Mouse (Mus musculus): Measurements from ENCODE around the gene Cs.
A peak's percentile ranks its signal among the peaks of the same experiment; 100 is the strongest.
"Not testable (repeated sequence)": the region's sequence is repeated elsewhere in the genome, so short reads cannot be mapped to it uniquely, and the experiment has no call there.

Gene Cs

DNA sequence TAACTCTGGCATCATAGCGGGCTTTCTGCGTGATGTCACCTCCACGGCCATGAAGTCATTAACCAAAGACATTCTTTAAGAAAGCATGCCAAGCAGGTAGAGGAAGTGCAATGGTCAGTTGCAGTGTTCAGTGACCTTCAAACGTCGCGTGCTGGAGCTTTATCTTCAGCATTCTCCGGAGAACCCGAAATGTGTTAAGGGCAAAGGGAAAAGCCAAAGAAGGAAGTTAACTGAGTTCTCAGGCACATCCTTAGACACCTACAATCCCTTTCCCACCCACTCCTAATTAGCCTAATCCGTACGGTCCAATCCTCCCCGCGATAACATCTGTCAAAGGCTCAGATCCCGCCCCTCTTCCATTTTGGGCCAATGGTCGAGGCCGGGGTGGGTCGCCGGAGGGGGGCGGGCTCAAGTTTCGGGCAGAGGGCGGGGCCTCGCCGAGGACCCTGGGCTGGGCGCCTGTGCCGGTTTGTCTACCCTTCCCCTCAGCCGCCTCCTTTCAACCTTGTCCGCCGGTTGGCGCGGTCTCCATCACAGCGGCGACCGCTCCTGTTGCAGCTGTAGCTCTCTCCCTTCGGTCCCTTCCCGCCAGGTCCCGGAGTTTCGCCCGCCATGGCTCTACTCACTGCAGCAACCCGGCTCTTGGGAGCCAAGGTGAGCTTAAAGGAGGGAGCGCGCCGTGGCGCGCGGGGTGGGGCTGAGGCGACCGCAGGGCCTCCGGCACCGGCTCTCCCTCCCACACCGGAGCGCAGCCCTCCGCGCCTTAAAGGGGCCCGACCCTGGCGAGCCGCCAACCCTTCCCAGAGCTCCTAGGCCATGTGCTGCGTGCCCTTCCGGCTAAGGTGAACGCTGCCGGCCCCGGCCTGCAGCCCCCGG lies at the start of gene Cs:
Gene Cs (plus strand): TSS at position 429 of the 876 bp plus-strand sequence.
- DNase-seq: peak; percentile 98 to 99

- DNase-seq: peak in 1 of 2 experiments; percentile 47
These were observed 46.9 kb upstream of the Cs start for GRCm38 (mm10) chr10:128290594-128290993.

DNA sequence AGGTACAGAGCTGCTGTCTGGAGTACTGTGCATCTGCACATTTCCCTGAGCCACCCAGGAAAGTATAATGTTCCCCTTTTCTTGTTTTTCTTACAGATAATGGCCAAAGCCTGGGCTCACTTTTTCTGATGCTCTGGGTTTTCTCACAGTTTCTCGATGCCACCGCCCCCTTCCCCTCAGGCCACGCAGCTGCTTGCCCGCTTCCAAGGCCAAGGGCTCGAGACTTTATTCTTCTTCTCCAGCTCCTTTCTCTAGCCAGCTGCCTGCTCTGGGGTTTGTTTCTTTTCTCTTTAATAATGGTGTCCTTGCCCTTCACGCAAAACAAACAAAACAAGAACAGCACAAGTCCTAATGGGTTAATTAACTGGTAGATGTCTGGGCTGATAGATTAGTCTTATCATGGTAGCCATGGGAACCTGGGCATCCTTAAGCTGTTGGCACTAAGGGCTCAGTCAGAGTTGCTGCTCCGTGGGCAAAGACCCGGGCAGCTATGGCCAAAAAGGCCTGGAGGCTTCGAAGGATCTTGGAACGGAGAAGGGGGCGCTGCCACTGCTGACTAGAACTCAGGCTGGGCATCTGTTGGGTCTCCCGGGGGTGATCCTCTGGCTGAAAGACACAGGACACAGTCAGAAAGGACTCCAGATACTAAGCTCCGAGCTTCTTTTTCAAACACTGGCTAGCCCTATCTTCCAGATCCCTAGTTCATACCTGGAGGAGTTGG lies 41.0 kb upstream of the Cs start:
- peak; percentile 50 to 65 for DNase-seq

- DNase-seq: peak; percentile 81 to 87
These were observed 40.3 kb upstream of the Cs start for GRCm38 (mm10) chr10:128297221-128297620.

- peak; percentile 69 to 72 for DNase-seq
These were observed 39.9 kb upstream of the Cs start for GRCm38 (mm10) chr10:128297622-128298021.

- no peak for DNase-seq
These were observed 39.3 kb upstream of the Cs start for GRCm38 (mm10) chr10:128298243-128298642.

GRCm38 (mm10) chr10:128298702-128299171 lies 38.8 kb upstream of the Cs start, which contains the start of gene Il23a:
TSS of gene Il23a (minus strand) at chr10:128298752.
- DNase-seq: no peak

- DNase-seq: no peak
These were observed 35.2 kb upstream of the Cs start for GRCm38 (mm10) chr10:128302357-128302756.

- no peak for DNase-seq
These were observed 34.8 kb upstream of the Cs start for GRCm38 (mm10) chr10:128302785-128303125.

DNA sequence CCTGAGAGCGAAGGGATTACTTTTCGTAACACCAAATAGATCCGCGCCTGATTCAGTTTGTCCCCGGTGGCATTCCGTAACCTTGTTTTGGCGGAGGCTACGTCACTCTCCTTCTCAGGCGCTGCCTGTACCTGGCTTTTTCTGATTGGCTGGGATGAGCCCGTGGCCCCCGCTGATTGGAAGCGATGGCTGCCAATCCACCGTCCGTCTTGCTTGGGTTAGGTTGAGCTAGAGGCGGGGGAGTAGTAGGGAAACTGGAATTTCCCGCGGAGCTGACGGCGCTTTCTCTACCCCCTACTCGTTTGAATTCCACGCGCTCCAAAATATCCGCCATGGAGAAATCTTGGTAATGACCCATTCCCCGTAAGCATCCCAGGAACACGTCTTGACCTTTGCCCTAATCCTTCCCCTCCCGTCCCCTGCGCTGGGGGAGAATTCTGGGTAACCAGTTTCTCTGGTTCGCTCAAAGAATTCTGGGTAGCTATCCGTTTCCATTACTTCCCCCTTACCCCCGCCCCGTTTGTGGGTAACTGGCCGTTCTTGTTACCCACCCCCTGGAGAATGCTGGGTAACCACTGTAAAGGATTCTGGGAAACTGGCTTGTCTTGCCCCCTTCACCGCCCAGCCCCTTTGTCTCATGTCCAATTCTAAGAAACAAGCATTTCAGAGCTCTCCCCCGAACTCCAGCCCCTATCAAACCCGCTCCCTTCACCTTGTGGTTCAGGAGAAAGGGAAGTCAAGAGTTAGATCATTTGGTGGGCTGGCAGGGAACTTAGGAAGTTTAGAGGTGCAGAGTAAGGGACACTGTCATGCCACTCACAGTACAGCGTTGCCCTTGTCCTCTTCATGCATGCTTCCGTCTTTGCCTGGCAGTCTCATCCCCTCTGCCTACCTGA lies 34.2 kb upstream of the Cs start, which contains the start of gene Pan2:
Gene Pan2 (plus strand): TSS at position 210 of the 896 bp plus-strand sequence.
- peak; percentile 100 for DNase-seq

- no peak for DNase-seq
These were observed 27.9 kb upstream of the Cs start for GRCm38 (mm10) chr10:128309654-128310053.

- DNase-seq: peak; percentile 69 to 81
These were observed 27.4 kb upstream of the Cs start for GRCm38 (mm10) chr10:128310177-128310576.

- no peak for DNase-seq
These were observed 26.6 kb upstream of the Cs start for GRCm38 (mm10) chr10:128310902-128311301.

DNA sequence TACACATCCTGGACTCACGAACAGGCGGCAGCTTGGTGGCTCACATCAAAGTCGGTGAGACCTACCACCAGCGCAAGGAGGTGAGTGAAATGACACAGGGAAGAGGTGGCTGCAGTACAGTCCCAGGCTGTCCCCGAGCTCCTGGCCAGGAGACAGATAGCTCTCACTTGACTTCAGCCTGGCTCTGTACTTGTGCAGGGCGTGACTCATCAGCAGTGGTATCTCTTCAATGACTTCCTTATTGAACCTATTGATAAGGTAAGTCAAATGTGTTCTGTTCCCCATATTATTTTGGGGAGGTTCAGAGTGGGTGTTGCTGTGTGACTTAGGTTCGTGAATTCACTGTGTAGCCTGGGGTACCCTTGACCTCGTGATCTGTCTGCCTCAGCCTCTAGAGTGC lies 22.0 kb upstream of the Cs start:
- DNase-seq: no peak

GRCm38 (mm10) chr10:128321641-128322040 lies 15.9 kb upstream of the Cs start:
- no peak for DNase-seq

DNA sequence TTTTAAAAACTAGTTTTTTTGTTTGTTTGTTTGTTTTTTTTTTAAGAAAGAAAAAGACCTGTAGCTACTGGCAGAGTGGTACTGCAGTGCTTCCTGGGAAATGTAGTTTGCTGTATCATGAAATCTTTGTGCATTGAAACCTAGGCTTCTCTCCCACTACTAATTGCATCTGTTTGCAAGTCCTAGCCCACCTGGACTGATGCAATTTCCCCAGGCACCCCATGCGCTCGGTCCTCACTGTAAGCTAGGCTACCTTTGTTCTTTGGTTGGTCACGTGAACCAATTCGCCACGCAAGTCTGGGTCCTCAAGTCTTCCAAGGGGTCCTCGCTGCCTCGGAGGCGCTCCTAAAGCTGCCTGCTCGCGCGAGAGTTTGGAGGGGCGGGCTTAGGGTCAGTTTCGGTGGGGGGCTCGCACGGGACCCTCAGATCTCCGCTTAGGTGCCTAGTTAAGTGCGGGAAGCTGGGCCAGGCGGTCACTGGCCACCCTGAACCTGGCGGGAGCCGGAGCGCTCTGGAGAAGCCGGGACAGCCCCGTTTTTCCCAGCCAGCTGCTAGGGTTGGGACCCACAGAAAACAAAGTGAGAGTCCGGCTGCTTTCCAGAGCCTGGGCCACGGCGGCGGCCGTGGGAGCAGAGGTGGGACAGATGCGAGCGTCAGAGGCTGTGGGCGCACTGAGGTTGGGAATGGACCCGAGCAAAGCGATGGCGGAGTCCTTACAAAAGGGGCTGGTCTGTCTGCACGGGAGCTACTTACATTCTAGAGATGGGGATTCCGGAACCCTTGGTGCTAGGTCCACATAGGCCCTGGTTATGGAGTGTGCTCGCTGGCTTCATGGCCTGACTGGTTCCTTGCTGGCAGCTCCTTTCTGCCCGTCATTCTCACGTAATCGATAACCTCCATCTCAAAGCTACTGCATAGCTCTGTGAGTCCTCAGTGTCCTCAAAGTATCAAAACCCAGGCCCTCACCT lies 15.1 kb upstream of the Cs start, which contains the start of gene Cnpy2:
Gene Cnpy2 (plus strand): TSS at position 319 of the 968 bp plus-strand sequence.
- DNase-seq: peak; percentile 87 to 88

DNA sequence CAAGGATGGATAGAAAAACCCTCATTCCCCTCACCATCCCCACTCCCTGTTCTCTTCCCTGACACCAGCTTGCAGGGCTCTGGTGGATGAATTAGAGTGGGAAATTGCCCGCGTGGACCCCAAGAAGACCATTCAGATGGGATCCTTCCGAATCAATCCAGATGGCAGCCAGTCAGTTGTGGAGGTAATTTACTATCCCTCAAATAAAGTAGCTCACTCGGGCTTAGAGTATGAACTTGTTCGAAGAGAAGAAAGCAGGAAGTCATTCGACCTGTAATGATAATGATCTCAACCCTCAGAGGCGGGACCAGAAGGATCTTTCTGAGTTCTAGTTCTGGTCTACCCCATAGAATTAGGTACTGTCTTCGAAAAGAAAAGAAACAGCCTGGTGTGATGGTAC lies 14.0 kb upstream of the Cs start:
- no peak for DNase-seq

GRCm38 (mm10) chr10:128326825-128327224 lies 10.7 kb upstream of the Cs start:
- DNase-seq: no peak

DNA sequence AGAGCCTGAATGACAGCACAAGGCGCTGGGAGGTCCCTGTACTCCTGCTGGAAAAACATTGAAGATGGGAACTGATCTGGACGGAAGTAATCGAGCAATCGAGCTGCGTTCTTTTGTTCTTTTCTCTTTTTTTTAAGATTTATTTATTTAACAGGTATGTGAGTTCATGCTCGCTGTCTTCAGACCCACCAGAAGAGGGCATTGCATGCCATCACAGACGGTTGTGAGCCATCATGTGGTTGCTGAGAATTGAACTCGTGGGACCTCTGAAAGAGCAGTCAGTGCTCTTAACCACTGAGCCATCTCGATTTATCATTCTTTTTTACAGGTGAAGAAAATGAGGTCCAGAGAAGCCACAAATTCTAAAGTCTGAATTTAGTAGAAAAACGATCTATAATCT lies 9.9 kb upstream of the Cs start:
- no peak for DNase-seq

GRCm38 (mm10) chr10:128332358-128333249 lies 4.9 kb upstream of the Cs start:
- not testable (repeated sequence) for DNase-seq
